Mouse (Mus musculus): Measurements from ENCODE around the gene Slc17a7.

DNA sequence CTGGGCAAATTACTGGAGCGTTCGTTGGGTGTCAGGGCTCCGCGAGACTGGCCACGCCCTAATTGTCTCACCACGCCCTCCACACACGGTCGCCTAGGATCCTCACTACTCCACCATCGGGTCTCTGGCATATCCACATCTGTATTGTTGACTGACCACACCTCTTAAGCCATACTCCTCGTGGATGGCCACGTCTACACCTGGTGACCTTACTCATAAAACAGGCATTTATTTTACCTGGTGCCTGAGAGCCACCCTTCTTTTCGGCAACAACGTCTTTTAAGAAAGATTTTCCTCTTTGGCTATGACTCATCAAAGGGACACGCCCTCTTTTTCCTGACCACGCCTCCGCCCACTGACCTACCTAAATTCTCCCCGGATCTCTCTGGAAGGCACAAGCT lies 48.1 kb downstream of the Slc17a7 start, which contains the start of gene Dkkl1:
- TF ChIP-seq CTCF (IDR thresholded peaks at IDR 0.05; ENCODE audit: low read depth) (no peak), EP300 (IDR thresholded peaks at IDR 0.05; ENCODE audit: low read depth) (no peak)

Data from liver, postnatal 0 days (tissue).